8 mouse cellular contexts compared by ENCODE assay signal in genomic region chr15:36695199-36696129, GRCm38 (mm10).
DNase-seq lines count a peak whose midpoint lies in the region; ATAC-seq and TF ChIP-seq lines count a peak whose summit lies in the region.

No protein-coding gene starts in this region.

- H3K4me3 ChIP-seq in left cerebral cortex, adult 2 months: peak overlapping the region; percentile 53
- peak overlapping the region; percentile 41 to 43 for H3K4me3 ChIP-seq in heart, embryonic 14.5 days (ENCODE audit: control insufficient read depth in 1 of 2, insufficient read depth in 1 of 2, low read depth in 1 of 2, low read length in 2 of 2)
- peak overlapping the region; percentile 27 for H3K4me3 ChIP-seq in liver, postnatal 0 days (ENCODE audit: low read depth, low read length)
- peak overlapping the region; percentile 64 for H3K4me3 ChIP-seq in olfactory bulb, adult 2 months (ENCODE audit: insufficient read depth, low read depth, low read length)

- no peak; the same call in none of the 2 replicates for TF ChIP-seq CTCF in left cerebral cortex, adult 2 months (IDR thresholded peaks at IDR 0.05)
- TF ChIP-seq CTCF in liver, postnatal 0 days (IDR thresholded peaks at IDR 0.05; ENCODE audit: low read depth): no peak
- TF ChIP-seq CTCF in olfactory bulb, adult 2 months (IDR thresholded peaks at IDR 0.05; ENCODE audit: insufficient read depth, low read depth, low read length): no peak

- no peaks in the 10 kb centered on the region for H3K36me3 ChIP-seq in heart, embryonic 14.5 days (ENCODE audit: control insufficient read depth, insufficient read depth, low read length)
- no peaks in the 10 kb centered on the region for H3K36me3 ChIP-seq in liver, postnatal 0 days (replicated peaks; ENCODE audit: insufficient read depth, low read length)

- ATAC-seq in heart, embryonic 14.5 days (ENCODE audit: insufficient number of reproducible peaks, insufficient read depth, low FRiP score, low read depth): no peak
- ATAC-seq in liver, postnatal 0 days: peak; percentile 88
- ATAC-seq in inflammation-experienced regulatory T-cells, adult 6 months: no peak

- intact Hi-C loops in left cerebral cortex, adult 2 months (cut with DNase I): no loop called here

- H3K9ac ChIP-seq in heart, embryonic 14.5 days (ENCODE audit: low read length): peak overlapping the region; percentile 51; the same call in 1 of the 2 replicates
- H3K9ac ChIP-seq in liver, postnatal 0 days (replicated peaks): peak overlapping the region; percentile 19; the same call in 1 of the 2 replicates

- no peak for TF ChIP-seq POLR2A in olfactory bulb, adult 2 months (IDR thresholded peaks at IDR 0.05; ENCODE audit: insufficient read depth, low read depth, low read length)

- no peaks in the 10 kb centered on the region for H3K27me3 ChIP-seq in heart, embryonic 14.5 days (ENCODE audit: control insufficient read depth, insufficient read depth, low read length)
- H3K27me3 ChIP-seq in liver, postnatal 0 days (ENCODE audit: insufficient read depth, low read length): no peaks in the 10 kb centered on the region

- peak; percentile 18 for DNase-seq in left cerebral cortex, adult 2 months (ENCODE audit: extremely low spot score in 1 of 2, low spot score in 2 of 2)
- DNase-seq in left cerebral cortex, adult 8-10 months (ENCODE audit: low spot score in 2 of 2): no peak
- peak; percentile 79 for DNase-seq in embryo, embryonic 10 days (ENCODE audit: low spot score)
- DNase-seq in kidney, postnatal 36 days: peak; percentile 67 to 80
- DNase-seq in liver, postnatal 0 days: peak; percentile 36

- 0 out of 2 replicates have a peak overlapping the region, but pooled peaks have one; percentile 4 for H3K27ac ChIP-seq in left cerebral cortex, adult 2 months
- H3K27ac ChIP-seq in heart, embryonic 14.5 days (replicated peaks in 1 of 2; ENCODE audit: control insufficient read depth in 1 of 2, insufficient read depth in 1 of 2, low read depth in 2 of 2, low read length in 2 of 2): no peak overlapping the region
- no peak overlapping the region for H3K27ac ChIP-seq in liver, postnatal 0 days (ENCODE audit: low read depth)
- H3K27ac ChIP-seq in olfactory bulb, adult 2 months (ENCODE audit: insufficient read depth, low read depth, low read length): no peak overlapping the region

- peak overlapping the region; percentile 61 for H3K4me2 ChIP-seq in heart, embryonic 14.5 days (ENCODE audit: low read length)
- peak overlapping the region; percentile 65 for H3K4me2 ChIP-seq in liver, postnatal 0 days (ENCODE audit: low read depth, low read length)

- no peaks in the 10 kb centered on the region for H3K9me3 ChIP-seq in heart, embryonic 14.5 days (ENCODE audit: control insufficient read depth, low read length)
- no peaks in the 10 kb centered on the region for H3K9me3 ChIP-seq in liver, postnatal 0 days (ENCODE audit: low read length)

- H3K4me1 ChIP-seq in heart, embryonic 14.5 days (ENCODE audit: control insufficient read depth in 2 of 2, insufficient read depth in 2 of 2, low read length in 2 of 2): no peaks in the 10 kb centered on the region
- no peaks in the 10 kb centered on the region for H3K4me1 ChIP-seq in liver, postnatal 0 days (ENCODE audit: insufficient read depth)
- H3K4me1 ChIP-seq in olfactory bulb, adult 2 months (ENCODE audit: control insufficient read depth, insufficient read depth, low read length): no peaks in the 10 kb centered on the region

- 22% methylated on average over 14 of the region's 14 CpGs for WGBS in heart, embryonic 14.5 days
- WGBS in liver, postnatal 0 days (ENCODE audit: insufficient replicate concordance): 37% methylated on average over 14 of the region's 14 CpGs
- 25% methylated on average over 14 of the region's 14 CpGs for WGBS in olfactory bulb, adult 2 months

- TF ChIP-seq EP300 in liver, postnatal 0 days (IDR thresholded peaks at IDR 0.05; ENCODE audit: low read depth): no peak

Comparison
In these comparisons a context has a peak if more than half of its experiments do, and no peak if none do; other contexts are left out.
1. DNase-seq: peak in left cerebral cortex, adult 2 months (2 of 2), embryo, embryonic 10 days (single experiment), kidney, postnatal 36 days (2 of 2) and liver, postnatal 0 days (single experiment); none in left cerebral cortex, adult 8-10 months (0 of 2).
2. Peak in every context shown above with its lines, with median percentiles within 50 percentile points of each other: H3K4me3 ChIP-seq.